Mouse (Mus musculus) gastrocnemius, adult 8-10 months (tissue): ENCODE measurements at regions not wholly inside any gene's neighbourhood (a gene's known extent, or its start where the extent isn't known, plus 50 kb on each side); places are given as distances from the start of the nearest gene placed in this dataset.
"Not testable (repeated sequence)": the region's sequence is repeated elsewhere in the genome, so short reads cannot be mapped to it uniquely, and the experiment has no call there.

Experiments used
- DNase-seq, 2 experiments: peaks; one replicate each; pipeline ENCODE4 v3.0.0; 2022; ENCODE audit warnings: low spot score in 2 of 2

GRCm38 (mm10) chr5:133937967-133938918 is 161.3 kb upstream of the Castor2 start:
- DNase-seq, result no peak

GRCm38 (mm10) chr5:133935451-133935850 is 164.1 kb upstream of the Castor2 start:
- DNase-seq, result no peak

- no peak for DNase-seq
Measured at GRCm38 (mm10) chr5:133935006-133935405, 164.5 kb upstream of the Castor2 start.

DNA sequence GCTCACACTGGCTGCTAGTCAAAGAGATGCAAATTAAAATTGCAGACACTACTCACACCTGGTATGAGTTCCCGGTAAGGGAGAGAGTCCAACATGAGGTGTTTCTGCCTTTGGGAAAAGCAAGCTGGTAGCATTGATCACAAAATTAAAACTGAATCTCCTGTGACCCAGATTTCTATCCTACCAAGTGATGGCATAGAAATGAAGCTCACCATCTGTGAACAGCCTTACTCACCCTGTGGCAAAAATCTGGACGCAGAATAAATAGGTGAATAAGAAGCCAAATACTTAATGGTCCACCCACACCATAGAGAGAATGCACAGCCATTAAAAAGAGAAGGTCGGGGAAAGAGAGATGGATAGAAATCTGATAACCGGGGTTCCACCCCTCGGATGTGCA is 169.4 kb upstream of the Castor2 start:
- DNase-seq, result no peak

- DNase-seq, result no peak
Measured at GRCm38 (mm10) chr5:133927054-133927453, 172.5 kb upstream of the Castor2 start.

DNA sequence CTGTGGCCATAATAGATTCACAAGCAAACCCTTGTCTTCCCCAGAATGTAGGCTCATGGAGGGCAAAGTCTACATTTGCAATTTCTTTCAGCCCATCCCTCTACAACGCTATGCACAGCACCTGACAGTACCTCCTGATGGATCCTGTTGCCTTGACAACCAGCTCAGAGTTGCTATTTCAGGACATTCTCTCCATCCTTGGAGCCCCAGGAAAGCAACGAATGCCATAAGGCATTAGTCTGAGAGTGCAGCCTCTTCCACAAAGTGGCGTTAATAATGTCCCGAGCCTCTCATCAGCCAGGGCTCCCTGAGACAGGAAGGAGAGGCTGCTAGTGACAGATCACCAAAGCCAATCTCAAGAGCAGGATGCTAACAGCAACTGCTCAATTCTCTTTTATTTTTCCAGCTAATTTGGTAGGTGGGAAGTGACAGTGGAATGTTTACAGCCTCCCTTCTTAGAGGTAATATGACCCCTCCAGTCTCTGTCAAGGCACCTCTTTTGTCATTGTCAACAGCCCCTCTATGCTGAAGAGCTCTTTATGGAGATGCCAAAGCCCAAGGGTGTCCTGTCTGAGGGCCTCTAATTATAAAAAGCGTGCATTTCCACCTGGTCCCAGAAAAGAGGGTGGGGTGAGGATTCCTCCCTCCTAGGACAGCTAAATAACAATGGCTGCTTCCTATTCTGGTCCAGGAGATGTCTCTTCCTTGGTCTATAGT is 174.2 kb upstream of the Castor2 start:
- no peak for DNase-seq

DNA sequence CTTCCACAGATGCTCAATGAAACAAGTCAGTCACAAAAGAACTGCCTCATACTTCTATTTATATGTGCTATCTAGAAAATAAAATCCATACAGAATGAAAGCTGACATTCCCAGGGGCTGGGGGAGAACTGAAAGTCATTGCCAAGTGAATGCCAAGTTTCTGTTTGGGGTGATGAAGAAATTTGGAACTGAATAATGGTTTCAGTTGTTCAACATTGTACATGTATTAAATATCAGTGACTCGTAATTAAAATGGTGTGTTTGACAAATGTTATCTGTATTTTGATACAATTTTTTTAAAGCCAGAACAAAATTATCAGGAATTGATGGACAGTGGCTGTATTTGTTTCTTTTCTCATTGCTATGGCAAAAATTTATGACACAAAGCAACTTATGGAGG is 177.3 kb upstream of the Castor2 start:
- no peak for DNase-seq

GRCm38 (mm10) chr5:133915734-133916550 is 183.6 kb upstream of the Castor2 start:
- no peak for DNase-seq

GRCm38 (mm10) chr5:133907442-133907841 is 192.1 kb upstream of the Castor2 start:
- DNase-seq, result no peak

- DNase-seq, result no peak
Measured at GRCm38 (mm10) chr5:133898025-133898598, 201.4 kb upstream of the Castor2 start.

GRCm38 (mm10) chr5:133890728-133891127 is 208.8 kb upstream of the Castor2 start:
- DNase-seq, result no peak

- DNase-seq, result no peak
Measured at GRCm38 (mm10) chr5:133889841-133890240, 209.7 kb upstream of the Castor2 start.

- no peak for DNase-seq
Measured at GRCm38 (mm10) chr5:133885507-133885906, 214.0 kb upstream of the Castor2 start.

- peak in 1 of 2 experiments; percentile 7 for DNase-seq
Measured at GRCm38 (mm10) chr5:133885016-133885415, 214.5 kb upstream of the Castor2 start.

- DNase-seq, result no peak
Measured at GRCm38 (mm10) chr5:133884593-133884992, 214.9 kb upstream of the Castor2 start.

DNA sequence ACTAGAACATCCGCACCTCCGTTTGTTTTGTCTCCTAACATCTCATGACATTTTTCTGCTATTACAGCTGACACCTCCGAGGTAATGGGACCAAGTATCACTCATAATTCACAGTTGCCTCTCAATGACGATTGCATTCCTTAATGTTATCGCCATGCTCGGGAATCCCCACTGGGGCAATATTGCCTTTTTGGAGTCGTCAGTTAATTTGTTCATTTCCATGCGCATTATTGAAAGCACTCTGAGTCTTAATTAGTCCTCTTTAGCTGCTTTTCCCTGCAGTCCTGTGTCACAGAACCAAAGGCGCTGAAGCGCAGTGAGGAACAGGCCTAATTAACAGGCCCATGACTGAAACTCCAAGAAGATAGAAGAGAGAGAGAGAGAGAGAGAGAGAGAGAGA is 255.0 kb upstream of the Castor2 start:
- DNase-seq, result no peak

- not testable (repeated sequence) for DNase-seq
Measured at GRCm38 (mm10) chr5:133842059-133842706, 257.3 kb upstream of the Castor2 start.

DNA sequence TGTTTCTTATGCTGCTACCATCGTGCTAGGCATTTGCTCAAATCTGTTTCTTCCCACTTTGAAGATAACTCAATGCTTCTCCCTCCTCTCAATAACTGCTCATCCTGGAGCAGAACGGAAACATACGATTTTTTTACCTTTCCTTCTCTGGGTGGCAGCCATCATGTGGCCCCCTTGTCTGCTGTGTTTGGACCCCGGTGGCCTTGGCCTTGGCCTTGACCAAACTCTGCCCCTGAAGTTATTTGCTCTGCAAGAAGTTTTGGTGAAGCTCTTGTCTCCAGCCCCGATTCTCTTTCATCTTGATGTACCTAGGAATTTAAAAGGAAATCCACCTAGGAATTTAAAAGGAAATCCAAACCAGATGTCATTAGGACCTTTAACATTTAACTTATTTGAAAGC is 261.2 kb upstream of the Castor2 start:
- DNase-seq, result no peak

GRCm38 (mm10) chr5:133833217-133833616 is 266.3 kb upstream of the Castor2 start:
- no peak for DNase-seq

DNA sequence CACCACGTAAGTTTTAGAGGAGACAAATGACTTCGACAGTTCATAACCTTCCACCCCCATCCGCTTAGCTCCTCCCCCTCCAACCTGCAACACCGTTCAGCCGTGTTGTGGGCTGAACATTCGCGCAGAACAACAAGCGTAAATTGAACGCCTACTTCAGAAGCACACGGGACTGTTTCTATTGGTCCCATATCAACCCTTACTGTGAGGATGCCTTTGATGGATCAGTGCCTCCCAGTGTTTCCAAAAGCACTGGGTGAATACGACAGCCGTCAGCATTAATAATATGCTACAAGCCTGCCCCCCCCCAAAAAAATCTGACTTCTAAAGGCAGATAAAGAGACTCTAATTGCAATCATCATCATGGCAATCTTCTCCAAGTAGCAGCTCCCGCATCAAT is 271.3 kb upstream of the Castor2 start:
- DNase-seq, result no peak

- DNase-seq, result no peak
Measured at GRCm38 (mm10) chr5:133823871-133824270, 275.6 kb upstream of the Castor2 start.
